Mouse (Mus musculus) B cell, adult 67 days (primary cell): Measurements from ENCODE around the gene Spata22. TPM values are rescaled to one million over a fixed set of nuclear protein-coding genes. Genes with fewer than 3 reads are reported as not detected.

Source experiments
- total RNA-seq, 2 experiments: library from RNA; stranded (reverse); gene quantifications; 4 replicates each; pipeline ENCODE4 v1.2.4; 2023

Spata22 gene
- total RNA-seq = not detected

DNA sequence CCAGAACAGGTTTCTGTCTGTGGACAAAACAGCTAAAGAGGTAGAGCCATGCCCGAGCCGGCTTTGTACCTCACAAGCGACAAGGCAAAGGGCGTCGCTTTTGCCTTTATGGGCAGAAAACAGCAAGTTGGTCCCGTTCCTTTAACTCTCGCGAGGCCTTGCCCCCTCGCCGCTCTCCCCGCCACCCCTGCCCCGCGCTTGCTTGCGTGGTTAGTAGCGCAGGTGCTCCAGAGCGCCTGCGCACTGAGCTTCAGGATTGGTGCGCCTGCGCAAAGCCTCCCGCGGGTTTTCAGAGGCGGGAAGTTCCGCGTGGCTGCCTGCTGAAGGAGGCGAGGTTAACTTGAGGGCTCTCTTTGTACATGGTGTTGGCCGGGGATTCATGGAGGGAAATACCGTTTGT is at the start of gene Spata22, which contains the start of the genes Aspa and Gm49340:
Gene Spata22, plus strand, starts transcription at position 300 of the 400 bp plus-strand sequence.
Gene Aspa, minus strand, starts transcription at position 155 of the 400 bp plus-strand sequence.
Gene Gm49340, plus strand, starts transcription at position 300 of the 400 bp plus-strand sequence.

DNA sequence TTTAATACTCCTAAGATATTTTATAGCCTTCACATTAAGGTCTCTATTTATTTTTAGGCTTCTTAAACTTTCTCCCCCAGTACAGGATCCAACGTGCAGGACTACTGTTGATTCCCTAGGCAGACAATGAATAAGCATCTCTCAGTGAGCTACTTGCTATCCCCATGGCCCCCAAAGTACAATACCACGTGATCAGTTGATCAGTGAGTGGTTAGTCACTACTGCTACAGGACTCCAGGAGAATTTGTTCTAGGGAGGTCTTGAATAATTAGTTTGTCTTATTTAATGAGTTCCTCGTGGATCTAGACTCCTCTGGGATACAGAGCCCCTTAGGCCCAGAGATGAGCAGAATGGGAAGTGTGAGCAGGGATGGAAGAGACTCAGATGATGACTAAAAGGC is 20.9 kb downstream of the Spata22 start, which contains the start of gene Olfr20:
Gene Olfr20, plus strand, starts transcription at position 301 of the 400 bp plus-strand sequence.

DNA sequence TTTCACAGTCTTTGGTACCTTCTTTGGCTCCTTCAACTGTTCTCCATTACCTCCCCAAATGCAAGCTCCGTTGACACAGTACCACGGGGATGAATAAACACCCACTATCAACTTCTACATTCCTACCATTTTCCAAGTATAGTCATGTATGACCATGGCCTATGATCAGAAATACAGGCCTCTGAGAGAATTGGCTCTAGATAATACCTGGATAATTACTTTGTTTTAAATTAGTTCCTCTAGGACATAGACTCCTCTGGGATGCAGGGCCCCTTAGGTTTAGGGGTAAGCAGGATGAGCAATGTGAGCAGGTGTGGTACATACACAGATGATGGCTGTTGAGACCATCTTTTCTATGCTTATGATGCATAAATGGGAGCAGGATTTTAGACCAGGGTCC is 41.4 kb downstream of the Spata22 start, which contains the start of gene Olfr376:
Gene Olfr376, plus strand, starts transcription at position 301 of the 400 bp plus-strand sequence.

Other genes starting within 250 kb of the Spata22 start
- gene Itgae, start 239.2 kb upstream of the Spata22 start, total RNA-seq = under 1 TPM; 0.15 to 0.32 TPM
- 1 to 10 TPM; 3.4 to 4.6 TPM for gene Haspin, start 191.4 kb upstream of the Spata22 start, total RNA-seq
- gene P2rx5, start 169.3 kb upstream of the Spata22 start, total RNA-seq = not detected
- 10 to 100 TPM; 42.3 to 46.3 TPM for gene Emc6, start 152.7 kb upstream of the Spata22 start, total RNA-seq
- 1 to 10 TPM; 6.8 to 7.4 TPM for gene Tax1bp3, start 152.7 kb upstream of the Spata22 start, total RNA-seq
- 10 to 100 TPM; 22.2 to 25.9 TPM for gene Ctns, start 130.7 kb upstream of the Spata22 start, total RNA-seq
- gene Shpk, start 130.3 kb upstream of the Spata22 start, total RNA-seq = 1 to 10 TPM; 2.9 to 3.6 TPM
- under 1 TPM in 1 of 2 experiments, not detected in 1; 0.21 TPM for gene Trpv1, start 95.4 kb upstream of the Spata22 start, total RNA-seq
- gene Trpv3, start 62.4 kb upstream of the Spata22 start, total RNA-seq = not detected
- not detected for gene Aspa, start 145 bp upstream of the Spata22 start, total RNA-seq
- not detected for gene Gm49340, start within 50 bp of the Spata22 start, total RNA-seq
- not detected for gene Olfr20, start 21.0 kb downstream of the Spata22 start, total RNA-seq
- gene Olfr376, start 41.5 kb downstream of the Spata22 start, total RNA-seq = not detected
- gene Olfr1, start 69.9 kb downstream of the Spata22 start, total RNA-seq = not detected
- not detected for gene Olfr378, start 98.7 kb downstream of the Spata22 start, total RNA-seq
- gene Olfr380, start 127.8 kb downstream of the Spata22 start, total RNA-seq = not detected
- gene Olfr381, start 161.9 kb downstream of the Spata22 start, total RNA-seq = not detected
- gene Olfr382, start 187.5 kb downstream of the Spata22 start, total RNA-seq = not detected